Mouse (Mus musculus) olfactory bulb, adult 2 months (tissue): ENCODE measurements around the gene Gm17509.

Experiments used
- CTCF ChIP-seq: fragments of 200-500 bp; IDR thresholded peaks from 2 replicates; pipeline ENCODE4 v1.5.1; 2012; ENCODE audit warnings: low read depth, mild to moderate bottlenecking, low read length, moderate library complexity; ENCODE audit not compliant: insufficient read depth
- POLR2A ChIP-seq: fragments of 200-500 bp; IDR thresholded peaks from 2 replicates; pipeline ENCODE4 v1.6.1; 2012; ENCODE audit warnings: mild to moderate bottlenecking, low read depth, low read length, moderate library complexity; ENCODE audit not compliant: insufficient read depth

DNA sequence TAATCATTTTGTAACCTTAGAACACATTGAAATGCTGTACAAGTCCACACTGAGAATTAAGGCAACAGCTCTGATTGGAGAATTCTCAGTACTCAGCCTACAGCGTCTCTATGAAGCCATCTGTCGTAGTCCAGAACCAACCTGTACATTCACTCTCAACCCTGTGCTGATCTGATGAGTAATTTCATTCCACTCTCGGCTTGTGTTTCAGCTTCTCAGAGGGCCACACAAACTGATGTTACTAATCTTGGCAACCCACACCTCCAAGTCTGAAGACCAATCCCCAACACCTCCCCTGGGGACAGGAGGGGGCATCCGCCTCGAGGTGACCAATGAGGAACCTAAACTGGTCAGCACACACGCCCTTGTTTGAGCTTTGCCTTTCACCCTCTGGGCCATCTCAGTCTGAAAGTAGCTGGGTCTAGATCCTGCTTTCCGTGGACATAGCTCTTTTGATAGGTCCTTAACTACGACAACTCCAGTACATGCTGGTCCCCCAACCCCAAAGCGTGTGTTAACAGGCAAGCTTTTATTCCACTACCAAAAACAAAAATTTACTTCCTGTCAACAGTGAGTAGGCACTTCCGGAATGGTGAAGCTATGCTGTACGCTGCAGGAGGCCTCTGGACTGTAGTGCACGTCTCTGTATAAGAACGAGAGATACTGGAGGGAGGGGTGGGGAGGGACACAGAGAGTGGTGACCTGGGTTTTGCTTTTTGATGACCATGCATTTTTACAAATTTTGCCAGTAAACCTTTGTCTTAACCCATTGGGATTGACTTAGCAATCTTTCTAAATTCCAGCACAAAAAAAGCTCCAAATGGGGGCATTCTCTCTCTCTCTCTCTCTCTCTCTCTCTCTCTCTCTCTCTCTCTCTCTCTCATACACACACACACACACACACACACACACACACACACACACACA lies 25.0 kb downstream of the Gm17509 start:
- no peak for TF ChIP-seq POLR2A
- TF ChIP-seq CTCF = no peak
